Mouse (Mus musculus) right cerebral cortex, postnatal 36 days (tissue): ENCODE data around the gene Pias1.

Source experiments
- DNase-seq, 2 experiments: peaks; one replicate each; pipeline ENCODE4 v3.0.0; 2022; ENCODE audit warnings: low spot score in 2 of 2, mixed read lengths in 1 of 2

Gene Pias1

DNA sequence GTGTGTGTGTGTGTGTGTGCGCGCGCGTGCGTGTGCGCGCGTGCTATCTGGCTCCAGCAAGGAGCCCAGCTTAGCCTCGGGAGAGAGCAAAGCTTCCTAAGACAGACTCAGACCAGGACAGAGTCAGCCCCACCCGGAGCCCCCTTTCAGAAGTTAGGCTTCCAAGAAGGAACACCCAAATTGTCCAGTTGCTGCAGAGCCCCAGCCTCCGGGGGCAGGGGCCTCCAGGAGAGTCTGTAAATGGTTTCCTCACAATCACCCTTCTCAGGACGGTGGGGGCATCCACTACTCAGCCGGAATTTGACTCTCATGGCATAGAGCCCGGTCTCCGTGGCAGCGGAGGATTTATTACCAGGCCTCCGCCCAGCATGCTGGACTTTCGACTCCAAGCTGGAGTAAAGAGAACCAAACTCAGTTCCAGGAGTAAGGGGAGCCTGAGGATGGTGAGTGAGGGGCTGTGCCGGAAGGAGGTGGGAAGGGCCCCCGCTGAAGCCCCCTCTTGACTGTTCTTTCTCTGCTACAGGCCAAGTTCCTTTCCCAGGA is 129.9 kb downstream of the Pias1 start, which contains the start of gene Calml4:
TSS of gene Calml4 (plus strand) at position 362 of the 543 bp plus-strand sequence.
- no peak for DNase-seq

DNA sequence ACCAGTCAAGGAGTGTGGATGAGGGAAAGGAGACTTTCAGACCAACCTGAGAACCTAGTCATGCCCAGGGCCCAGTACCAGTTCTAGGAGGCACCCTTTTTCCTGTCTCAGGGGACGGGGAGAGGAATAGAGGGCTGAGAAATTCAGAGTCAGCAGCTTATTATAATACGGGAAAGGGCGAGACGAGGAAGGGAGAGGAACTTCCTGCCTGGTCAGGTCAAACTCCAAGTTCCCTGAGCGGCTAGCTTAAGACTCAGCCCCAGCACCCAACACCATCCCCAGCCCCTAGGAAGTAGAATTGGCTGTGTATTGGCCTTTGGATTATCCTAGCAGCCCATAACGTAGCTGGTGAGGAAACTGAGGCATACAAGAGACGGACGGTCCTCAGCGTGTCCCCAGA is 130.5 kb downstream of the Pias1 start:
- DNase-seq: no peak

DNA sequence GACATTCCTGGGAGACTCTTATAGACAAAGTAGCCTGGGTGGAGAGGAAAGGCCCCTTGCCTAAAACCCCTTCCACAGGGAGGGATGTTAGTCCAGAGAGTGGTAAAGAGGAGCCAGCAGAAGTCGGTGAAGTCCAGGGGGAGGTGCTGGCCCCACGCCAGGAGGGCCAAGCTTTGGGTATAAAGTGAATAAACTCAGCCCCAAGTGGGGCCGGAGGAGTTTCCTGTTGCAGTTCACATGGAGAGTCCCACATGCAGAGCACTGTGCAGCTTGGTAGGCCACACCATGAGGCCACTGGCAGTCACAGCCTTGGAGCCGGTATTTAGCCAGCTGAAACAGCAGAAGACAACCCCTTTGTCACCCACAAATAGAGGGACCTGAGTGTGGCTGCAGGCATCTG is 133.2 kb downstream of the Pias1 start:
- no peak for DNase-seq

DNA sequence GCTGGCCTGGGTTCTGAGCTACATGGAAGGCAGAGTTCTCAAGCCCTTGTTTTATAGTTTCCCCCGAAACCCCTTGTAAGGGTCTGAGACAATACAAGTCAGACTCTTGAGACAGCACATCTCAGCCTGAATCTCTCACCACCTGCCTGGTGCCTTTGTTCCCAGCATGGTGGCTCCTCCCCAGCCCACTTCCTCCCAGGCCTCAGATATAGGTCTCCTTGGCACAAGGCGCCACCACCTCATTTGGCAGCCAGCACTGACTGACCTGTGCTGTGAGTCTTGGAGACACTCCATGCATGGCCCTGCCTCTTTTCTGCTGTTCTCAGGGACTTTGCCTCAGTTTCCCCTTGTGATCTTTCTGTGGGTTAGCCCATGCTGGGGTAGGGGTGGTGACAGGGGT is 136.2 kb downstream of the Pias1 start:
- no peak for DNase-seq

DNA sequence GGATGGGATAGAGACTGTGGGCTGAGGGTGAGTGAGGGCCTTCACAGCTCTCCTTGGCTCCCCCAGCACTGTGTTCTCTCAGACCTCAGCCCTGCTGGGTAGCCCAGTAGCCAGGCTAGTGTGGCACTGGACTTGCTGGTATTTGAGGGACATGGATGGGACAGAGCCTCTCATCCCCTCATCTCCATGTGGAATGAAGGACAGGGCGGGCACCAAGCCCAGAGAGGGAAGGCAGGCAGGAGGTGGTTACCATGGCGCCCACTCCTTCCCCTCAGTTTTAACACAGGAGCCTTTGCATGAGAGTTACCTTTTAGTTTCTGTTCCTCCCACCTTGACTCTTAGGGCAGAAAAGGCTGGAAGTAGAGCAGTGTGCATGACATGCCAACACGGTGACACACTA is 139.1 kb downstream of the Pias1 start:
- DNase-seq: no peak

DNA sequence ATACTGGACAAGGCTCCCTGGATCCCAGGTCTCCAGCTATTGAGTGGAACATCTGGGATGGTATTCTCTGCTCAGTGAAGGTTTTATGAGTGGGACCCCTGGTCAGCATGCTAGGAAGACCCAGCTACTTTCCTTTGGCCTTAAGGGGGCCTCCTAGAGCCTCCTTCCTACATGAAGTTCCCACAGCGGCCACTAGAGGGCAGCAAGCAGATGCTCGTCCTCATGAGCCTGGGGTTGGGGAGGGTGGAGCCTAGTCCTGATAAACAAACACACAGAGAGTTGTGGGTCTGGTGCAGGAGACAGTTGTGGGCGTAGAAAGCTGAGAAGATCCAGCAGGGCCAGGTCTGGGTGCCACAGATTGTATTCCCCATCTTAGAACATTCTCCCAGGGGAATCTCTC is 140.0 kb downstream of the Pias1 start:
- DNase-seq: peak; percentile 59 to 69

DNA sequence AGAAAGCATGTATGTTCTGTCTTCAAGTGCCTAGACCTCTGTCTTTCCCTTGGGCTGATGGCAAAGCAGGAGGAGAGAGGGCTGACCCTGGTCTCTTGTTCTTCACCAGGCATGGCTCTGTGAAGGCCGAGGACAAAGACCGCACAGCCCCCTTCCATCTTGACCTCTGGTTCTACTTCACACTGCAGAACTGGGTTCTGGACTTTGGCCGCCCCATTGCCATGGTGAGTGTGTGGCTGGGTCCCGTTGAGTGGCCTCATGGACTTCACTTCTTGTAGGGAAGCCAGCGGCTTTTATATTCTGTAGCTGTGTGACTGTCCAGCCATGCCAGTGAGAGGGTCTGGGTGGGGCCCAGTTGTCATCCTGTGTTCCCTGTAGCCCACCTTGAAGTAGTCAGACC is 143.3 kb downstream of the Pias1 start:
- DNase-seq: no peak

DNA sequence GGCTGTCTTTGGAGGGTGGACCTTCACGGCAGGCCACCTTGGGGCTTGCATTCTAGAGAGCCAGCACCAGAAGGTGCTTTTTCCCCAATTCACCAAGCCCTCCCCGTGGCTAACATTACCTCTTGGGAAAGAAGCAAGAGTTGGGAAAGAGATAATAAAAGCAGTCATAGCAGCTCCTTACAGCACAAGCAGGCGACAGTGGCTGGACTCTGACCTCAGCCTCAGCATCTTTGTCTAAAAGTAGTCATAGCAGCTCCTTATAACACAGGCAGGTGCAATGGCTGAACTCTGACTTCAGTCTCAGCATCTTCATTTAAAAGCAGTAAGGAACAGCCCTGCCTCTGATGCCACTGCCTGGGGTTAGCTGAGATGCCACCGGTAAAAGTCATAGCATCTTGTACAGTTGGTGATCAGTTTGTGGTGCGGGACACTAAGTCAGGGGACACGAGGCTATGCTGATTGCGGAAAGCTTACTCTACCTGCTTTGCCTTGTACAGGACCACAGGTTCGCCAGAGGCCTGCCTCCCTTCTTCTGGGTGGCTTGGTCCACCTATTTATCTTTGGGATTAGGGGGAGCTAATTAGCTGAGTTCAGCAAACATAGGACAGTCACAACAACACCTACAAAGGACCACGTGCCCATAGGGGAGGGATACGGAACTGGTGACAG is 144.2 kb downstream of the Pias1 start:
- DNase-seq: no peak

DNA sequence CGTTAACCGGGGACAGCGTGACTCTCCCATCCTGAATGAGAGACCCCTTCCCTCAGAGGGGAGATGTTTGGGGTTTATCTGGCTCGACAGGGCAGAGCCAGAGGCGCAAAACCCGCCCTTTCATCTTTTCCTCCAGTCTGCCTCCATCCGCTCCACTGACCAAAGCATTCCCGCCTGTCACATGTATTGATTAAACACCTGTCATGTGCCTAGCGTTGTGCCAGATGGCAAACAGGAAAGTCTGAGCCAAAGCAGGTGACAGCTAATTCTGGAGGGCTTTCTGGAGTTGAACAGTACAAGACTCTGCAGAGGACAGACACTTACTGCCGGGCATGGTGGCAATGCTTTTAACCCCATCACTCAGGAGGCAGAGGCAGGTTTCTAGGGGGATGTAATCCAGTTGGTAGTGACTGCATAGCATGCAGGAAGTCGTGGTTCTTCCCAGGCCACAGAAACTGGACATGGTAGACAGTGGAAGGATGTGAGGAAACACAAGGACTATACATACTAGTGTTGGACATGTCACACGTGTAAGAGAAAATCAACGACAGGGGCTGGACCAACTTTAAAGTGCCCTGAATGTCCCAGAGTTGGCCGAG is 148.5 kb downstream of the Pias1 start:
- DNase-seq: no peak

DNA sequence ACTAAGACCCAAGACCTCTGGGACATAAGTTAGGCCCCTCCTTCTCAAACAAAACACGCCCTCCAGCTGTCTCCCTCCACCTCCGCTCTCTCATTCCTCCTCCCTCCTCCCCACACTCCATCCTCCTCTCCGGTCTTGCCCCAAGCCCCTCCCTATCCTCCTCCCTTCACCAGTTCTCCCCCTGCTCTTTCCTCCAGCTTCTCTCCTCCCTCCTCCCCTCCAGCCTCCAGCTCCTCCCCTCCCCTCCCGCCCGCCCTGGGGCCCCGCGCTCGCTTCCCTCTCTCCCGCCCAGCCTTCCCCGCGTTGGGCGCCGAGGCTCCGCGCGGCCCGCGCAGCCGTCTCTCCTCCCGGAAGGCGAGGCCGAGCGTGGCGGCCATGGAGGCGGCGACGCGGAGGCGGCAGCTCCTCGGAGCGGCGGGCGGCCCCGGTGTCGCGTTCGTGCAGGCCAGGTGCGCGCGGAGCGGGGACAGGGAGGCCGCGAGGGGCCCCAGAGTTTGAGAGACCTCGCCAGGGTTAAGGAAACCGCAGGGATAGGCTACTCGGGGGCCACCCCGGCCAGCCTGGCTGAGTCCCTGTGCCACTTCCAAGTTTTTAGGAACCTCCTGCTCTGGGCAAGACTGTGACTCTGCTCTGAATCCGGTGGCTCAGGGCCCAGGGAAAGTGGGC is 149.1 kb downstream of the Pias1 start, which contains the start of gene Cln6:
TSS of gene Cln6 (plus strand) at position 280 of the 666 bp plus-strand sequence.
- peak; percentile 52 for DNase-seq

DNA sequence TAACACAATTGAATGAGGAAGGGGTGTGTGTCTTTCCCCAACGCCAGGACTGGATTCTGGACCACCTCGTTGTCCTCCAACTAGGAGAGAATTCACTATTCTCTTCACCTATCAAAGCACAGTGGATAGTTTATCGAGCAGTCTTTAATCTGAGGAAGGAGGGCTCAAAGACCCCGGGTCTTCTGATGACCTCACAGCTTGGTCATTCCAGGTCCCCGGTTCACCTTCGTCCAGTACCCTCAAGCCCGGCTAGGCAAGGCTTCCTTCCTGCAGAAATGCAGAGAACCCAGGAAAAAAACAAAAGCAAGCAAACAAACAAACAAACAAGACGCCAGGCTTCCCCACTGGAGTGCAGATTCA is 149.6 kb downstream of the Pias1 start:
- no peak for DNase-seq

DNA sequence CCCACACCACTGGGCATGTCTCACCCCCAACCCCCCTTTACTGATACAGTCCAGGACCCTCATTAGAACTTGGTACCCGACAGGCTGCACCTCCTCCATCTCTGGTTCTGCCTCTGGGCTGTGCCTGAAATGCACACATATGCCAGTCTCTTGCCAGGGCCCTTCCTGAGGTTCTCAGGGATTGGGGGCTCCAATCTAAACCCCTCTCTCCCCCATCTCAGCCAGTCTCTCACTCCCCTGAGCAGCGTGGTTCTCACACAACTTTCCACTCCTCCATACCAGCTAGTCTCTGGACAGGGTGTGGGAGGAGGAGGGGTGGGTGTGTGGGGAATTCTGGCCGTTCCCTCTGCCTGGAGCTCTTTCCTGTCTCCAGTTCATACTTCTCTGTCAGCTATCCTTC is 150.1 kb downstream of the Pias1 start:
- no peak for DNase-seq

DNA sequence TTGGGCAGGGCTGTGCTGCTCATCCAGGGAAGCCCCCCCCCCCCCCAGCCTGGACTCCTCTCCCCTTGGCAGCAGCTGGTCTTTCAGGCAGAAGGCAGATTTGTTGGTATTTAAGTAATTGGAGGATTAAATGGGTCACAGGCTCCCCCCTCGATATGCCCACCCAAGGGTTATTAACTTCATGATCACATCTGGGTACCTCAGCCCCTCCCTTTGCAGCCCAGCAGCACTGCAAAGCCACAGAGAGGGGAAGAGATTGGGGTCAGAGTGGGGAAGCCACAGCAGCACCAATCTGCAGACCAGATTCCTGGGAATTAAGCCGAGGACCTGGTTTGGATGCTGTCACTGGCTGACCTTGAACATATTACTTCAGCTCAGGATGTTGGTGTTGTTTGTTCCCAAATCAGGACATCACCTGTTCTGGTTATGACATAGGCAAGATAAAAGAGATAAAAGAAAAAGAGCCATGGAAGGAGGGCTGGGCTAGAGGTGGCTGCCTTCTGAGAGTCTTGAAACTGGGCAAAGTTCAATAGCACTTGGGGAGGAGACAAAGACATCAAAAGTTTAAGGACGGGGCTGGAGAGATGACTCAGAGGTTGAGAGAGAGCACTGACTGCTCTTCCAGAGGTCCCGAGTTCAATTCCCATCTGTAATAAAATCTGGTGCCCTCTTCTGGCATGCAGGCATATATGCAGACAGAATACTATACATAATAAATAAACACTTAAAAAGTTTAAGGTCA is 151.8 kb downstream of the Pias1 start:
- no peak for DNase-seq

DNA sequence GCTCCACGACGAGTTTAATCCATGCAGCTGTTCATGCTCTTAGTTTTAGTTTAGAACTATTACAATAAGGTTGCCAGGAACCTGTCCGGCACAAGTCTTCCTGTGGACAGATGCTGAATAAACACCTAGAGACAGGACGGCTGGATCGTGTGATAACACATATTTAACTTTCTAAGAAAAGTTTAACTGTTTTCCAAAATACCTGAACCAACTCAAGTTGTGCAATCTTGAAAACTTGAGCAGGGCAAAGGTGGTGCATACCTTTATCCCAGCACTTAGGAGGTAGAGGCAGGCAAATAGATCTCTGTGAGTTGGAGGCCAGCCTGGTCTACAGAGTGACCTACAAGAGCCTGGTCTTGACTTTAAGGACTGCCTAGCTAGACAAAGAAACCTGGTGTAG is 152.8 kb downstream of the Pias1 start:
- DNase-seq: no peak

DNA sequence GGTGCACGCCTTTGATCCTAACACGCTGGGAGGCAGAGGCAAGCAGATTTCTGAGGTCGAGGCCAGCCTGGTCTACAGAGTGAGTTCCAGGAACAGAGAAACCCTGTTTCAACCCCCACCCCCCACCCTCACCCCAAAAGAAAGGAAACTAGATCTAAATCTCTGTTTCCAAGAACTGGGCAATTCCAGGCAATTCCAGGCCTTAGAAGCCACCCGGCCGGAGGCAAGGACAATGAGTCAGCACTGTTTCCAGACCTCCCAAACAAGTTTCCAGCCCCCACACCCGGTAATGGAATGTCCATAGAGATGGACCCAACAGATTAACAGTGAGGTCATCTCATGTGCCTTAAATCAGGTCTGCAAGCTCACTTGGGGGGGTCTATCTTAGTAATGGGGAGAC is 157.8 kb downstream of the Pias1 start:
- DNase-seq: no peak

DNA sequence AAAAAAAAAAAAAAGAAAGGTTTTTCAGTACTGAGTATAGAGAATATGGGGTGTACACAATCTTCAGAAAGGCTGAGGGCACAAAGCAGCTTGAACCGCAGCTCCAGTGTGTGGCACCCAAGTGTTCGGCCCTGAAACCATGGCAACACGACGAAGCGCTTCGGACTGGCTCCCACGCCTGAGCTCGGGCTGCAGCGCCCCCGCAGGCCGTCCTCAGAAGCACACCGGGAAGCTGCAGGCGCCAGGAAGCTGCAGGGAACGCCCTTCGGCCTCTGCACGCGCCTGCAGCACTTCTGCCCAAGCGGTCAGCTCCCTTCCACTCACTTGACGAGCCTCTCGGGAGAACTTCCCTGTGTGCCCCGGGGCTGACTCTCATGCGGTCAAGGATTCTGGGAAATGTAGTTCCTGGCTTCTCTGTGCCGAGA is 159.1 kb downstream of the Pias1 start:
- peak; percentile 91 to 94 for DNase-seq
